Mouse (Mus musculus): ENCODE data around the gene Ccdc121.

Ccdc121 gene

GRCm38 (mm10) chr1:181511307-181511706 lies at the start of gene Ccdc121:
Gene Ccdc121, minus strand, starts transcription at chr1:181511451.
- no peak for DNase-seq (ENCODE audit: low spot score in 2 of 2)

GRCm38 (mm10) chr1:181560325-181560724 lies 49.1 kb upstream of the Ccdc121 start:
- no peak for DNase-seq (ENCODE audit: low spot score in 2 of 2)

- no peak for DNase-seq (ENCODE audit: low spot score in 2 of 2)
Measured at GRCm38 (mm10) chr1:181559655-181560054, 48.4 kb upstream of the Ccdc121 start.

- no peak for DNase-seq (ENCODE audit: low spot score in 2 of 2)
Measured at GRCm38 (mm10) chr1:181555475-181555874, 44.2 kb upstream of the Ccdc121 start.

- DNase-seq (ENCODE audit: low spot score in 2 of 2): no peak
Measured at GRCm38 (mm10) chr1:181552533-181553410, 41.5 kb upstream of the Ccdc121 start.

GRCm38 (mm10) chr1:181550826-181551225 lies 39.6 kb upstream of the Ccdc121 start:
- DNase-seq (ENCODE audit: low spot score in 2 of 2): no peak

GRCm38 (mm10) chr1:181549987-181550386 lies 38.7 kb upstream of the Ccdc121 start:
- DNase-seq (ENCODE audit: low spot score in 2 of 2): no peak

GRCm38 (mm10) chr1:181545044-181545772 lies 34.0 kb upstream of the Ccdc121 start:
- DNase-seq (ENCODE audit: low spot score in 2 of 2): peak in 1 of 2 experiments; percentile 33

- no peak for DNase-seq (ENCODE audit: low spot score in 2 of 2)
Measured at GRCm38 (mm10) chr1:181543711-181544383, 32.6 kb upstream of the Ccdc121 start.

GRCm38 (mm10) chr1:181539846-181540769 lies 28.9 kb upstream of the Ccdc121 start:
- DNase-seq (ENCODE audit: low spot score in 2 of 2): no peak

- no peak for DNase-seq (ENCODE audit: low spot score in 2 of 2)
Measured at GRCm38 (mm10) chr1:181537627-181538525, 26.6 kb upstream of the Ccdc121 start.

- no peak for DNase-seq (ENCODE audit: low spot score in 2 of 2)
Measured at GRCm38 (mm10) chr1:181535165-181535873, 24.1 kb upstream of the Ccdc121 start.

- DNase-seq (ENCODE audit: low spot score in 2 of 2): no peak
Measured at GRCm38 (mm10) chr1:181529368-181529767, 18.1 kb upstream of the Ccdc121 start.

GRCm38 (mm10) chr1:181525996-181526395 lies 14.7 kb upstream of the Ccdc121 start:
- no peak for DNase-seq (ENCODE audit: low spot score in 2 of 2)

- DNase-seq (ENCODE audit: low spot score in 2 of 2): no peak
Measured at GRCm38 (mm10) chr1:181523831-181524230, 12.6 kb upstream of the Ccdc121 start.

- no peak for DNase-seq (ENCODE audit: low spot score in 2 of 2)
Measured at GRCm38 (mm10) chr1:181521401-181522091, 10.3 kb upstream of the Ccdc121 start.

- DNase-seq (ENCODE audit: low spot score in 2 of 2): no peak
Measured at GRCm38 (mm10) chr1:181519137-181519536, 7.9 kb upstream of the Ccdc121 start.

GRCm38 (mm10) chr1:181518046-181518445 lies 6.8 kb upstream of the Ccdc121 start:
- DNase-seq (ENCODE audit: low spot score in 2 of 2): no peak
